Mouse (Mus musculus) v-Abl transformed pro-B cells (cell line): ENCODE measurements around the gene C77080.

Experiments used
- in situ Hi-C, 2 experiments: fragments of 400-800 bp; cut with MboI; formaldehyde crosslinking; loops; one replicate each; pipeline ENCODE4 v1.15.1; 2025; ENCODE audit not compliant: unreplicated experiment in 2 of 2

Gene C77080

DNA sequence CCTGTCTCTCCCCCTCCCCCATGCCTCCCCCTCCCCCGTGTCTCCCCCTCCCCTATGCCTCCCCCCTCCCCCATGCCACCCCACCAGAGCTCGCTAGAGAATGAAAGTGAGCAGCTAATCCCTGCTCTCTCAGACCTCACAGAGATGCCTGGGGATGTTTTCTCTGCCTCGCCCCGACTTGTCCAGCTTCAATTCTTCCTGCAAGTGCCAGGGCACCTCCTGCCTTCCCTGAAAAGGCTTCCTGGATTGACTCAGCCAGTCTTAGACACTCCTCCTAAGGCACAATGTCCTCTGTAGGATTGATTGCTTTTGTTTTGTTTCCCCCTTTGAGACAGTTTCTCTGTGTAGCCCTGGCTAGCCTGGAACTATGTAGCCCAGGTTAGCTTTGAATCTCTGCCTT lies at the start of gene C77080:
C77080 (minus strand) TSS at position 209 of the 400 bp plus-strand sequence.
- in situ Hi-C loops, result no loop called here

DNA sequence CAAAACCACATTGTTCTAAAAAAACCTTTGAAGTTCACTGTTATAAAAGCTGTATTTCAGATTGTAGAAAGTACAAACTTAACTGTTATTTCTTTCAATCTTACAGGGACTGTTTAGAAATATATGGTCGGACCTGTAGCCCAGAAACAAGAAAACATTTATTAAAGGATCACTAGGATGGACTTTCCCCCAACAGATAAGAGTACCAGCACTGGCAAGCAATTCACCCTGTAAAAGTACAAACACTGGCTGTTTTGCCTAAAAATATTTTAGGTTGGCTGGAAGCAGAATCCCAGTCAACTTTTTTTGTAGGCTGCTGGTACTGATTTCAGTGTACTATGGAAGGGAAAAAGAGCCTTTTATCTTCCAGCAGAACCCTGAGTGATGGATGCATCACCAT lies 46.7 kb upstream of the C77080 start:
- in situ Hi-C loops, result no loop called here

DNA sequence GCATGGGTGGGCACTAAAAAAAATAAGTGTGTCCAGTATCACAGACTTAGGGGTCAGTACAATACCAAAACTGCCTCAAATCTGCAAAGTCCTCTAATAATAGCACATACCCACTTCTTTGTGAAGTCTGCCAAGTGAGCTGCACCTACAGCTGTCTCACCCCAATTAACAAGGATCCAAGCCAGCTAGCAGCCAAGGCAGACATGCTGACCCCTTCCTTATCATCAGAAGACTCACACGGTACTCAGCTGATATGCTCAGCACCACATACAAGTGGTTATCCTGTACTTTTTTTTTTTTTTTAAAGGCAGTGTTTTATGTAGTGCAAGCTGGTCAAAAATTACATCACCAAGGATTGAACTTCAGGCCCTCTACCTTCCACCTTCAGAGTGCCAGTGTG lies 43.1 kb upstream of the C77080 start:
- in situ Hi-C loops, result no loop called here

GRCm38 (mm10) chr4:129303816-129304215 lies 42.6 kb upstream of the C77080 start:
- in situ Hi-C loops, result no loop called here

DNA sequence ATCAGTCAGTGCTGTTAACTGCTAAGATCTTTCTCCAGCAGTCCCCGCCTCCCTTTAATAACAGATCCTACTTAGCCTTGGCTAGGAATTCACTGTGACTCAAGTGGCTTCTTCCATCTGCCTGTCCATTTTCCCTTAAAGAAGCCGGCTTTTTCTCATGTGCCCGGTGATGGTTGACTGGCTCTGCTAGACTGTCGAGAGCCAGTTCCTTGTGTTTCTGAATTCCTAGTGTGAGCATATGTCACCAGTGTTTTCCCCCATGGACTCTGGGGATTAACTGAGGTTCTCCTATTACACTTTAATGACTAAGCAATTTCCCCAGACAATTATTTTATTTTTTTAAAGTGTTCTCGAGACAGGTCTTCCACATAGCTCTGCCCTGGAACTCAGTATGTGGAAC lies 42.2 kb upstream of the C77080 start:
- in situ Hi-C loops, result no loop called here

- in situ Hi-C loops, result no loop called here
Measured at GRCm38 (mm10) chr4:129299121-129299520, 37.9 kb upstream of the C77080 start.

- in situ Hi-C loops, result no loop called here
Measured at GRCm38 (mm10) chr4:129297724-129298123, 36.5 kb upstream of the C77080 start.

- in situ Hi-C loops, result no loop called here
Measured at GRCm38 (mm10) chr4:129296066-129296465, 34.9 kb upstream of the C77080 start.

- in situ Hi-C loops, result no loop called here
Measured at GRCm38 (mm10) chr4:129295188-129295587, 34.0 kb upstream of the C77080 start.

DNA sequence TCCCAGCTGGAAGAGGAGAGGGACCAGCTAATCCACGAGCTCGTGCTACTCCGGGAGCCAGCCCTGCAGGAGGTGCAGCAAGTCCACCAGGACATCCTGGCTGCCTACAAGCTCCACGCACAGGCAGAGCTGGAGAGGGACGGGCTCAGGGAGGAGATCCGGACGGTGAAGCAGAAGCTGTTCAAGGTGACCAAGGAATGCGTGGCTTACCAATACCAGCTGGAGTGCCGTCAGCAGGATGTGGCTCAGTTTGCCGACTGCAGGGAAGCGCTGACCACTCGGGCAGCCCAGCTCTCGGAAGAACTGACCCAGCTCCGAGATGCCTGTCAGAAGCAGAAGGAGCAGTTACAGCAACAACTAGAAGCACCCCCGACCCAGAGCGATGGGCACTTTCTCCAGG lies 32.5 kb upstream of the C77080 start:
- in situ Hi-C loops, result no loop called here

- in situ Hi-C loops, result no loop called here
Measured at GRCm38 (mm10) chr4:129292831-129293230, 31.6 kb upstream of the C77080 start.

- in situ Hi-C loops, result no loop called here
Measured at GRCm38 (mm10) chr4:129289671-129290070, 28.5 kb upstream of the C77080 start.

GRCm38 (mm10) chr4:129288067-129288466 lies 26.9 kb upstream of the C77080 start:
- in situ Hi-C loops, result no loop called here

- in situ Hi-C loops, result no loop called here
Measured at GRCm38 (mm10) chr4:129287472-129287981, 26.3 kb upstream of the C77080 start, which contains the start of gene Sync. Sync (plus strand) TSS chr4:129287617.

- in situ Hi-C loops, result no loop called here
Measured at GRCm38 (mm10) chr4:129286683-129287471, 25.7 kb upstream of the C77080 start.

DNA sequence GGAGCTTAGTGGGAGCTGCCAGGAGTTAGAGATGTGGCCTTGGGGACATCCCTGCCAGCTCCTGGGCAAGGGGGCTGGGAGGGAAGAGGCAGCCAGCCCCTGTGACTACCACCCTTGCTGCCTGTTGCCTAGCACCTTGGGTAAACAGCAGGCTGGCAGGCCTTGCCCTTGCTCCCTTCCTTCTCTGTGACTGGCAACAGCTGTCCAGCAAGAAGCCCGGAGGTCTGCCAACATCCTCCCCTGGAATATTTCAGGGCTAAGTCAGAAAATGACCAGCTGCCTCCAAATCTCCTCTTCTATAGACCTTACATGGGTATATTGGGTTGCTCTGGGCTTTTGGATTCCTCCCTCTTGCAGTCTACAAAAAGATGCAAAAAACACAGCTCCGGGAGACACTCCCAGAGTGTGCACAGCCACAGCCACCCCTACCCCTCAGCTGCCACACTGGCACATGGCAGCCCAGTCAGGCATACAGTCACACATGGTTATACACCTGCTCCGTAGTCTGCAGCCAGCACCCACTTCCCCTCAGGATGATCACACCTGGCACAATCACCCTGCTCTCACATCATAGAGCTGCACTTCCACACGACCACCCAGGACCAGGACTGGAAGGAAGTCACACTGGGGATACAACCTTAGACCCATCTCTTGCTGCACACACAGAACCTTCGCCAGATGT lies 24.9 kb upstream of the C77080 start:
- in situ Hi-C loops, result no loop called here

GRCm38 (mm10) chr4:129284685-129285084 lies 23.5 kb upstream of the C77080 start:
- in situ Hi-C loops, result no loop called here

DNA sequence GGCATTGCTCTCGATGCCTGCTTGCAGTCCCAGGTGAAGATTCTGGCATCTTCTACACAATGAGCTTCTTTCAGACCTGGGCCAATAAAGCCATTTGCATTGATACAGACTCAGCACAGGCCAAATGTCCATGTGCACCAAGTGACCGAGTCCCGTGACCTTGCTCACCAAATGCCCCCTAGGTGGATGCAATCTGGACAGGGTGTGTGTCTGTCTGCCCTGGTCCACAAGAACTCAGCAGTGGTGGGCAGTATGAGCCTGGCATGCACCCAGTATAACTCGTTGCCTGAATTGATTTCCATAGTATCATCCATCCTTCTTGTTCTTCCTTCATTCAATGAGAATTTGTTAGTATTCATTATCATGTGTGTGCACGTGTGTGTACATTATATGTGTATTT lies 22.0 kb upstream of the C77080 start:
- in situ Hi-C loops, result no loop called here

GRCm38 (mm10) chr4:129282786-129283185 lies 21.6 kb upstream of the C77080 start:
- in situ Hi-C loops, result no loop called here

GRCm38 (mm10) chr4:129276453-129276865 lies 15.3 kb upstream of the C77080 start:
- in situ Hi-C loops, result loop anchor here (5.0 to 10.0 kb wide), 4 partner anchors 64 to 322 kb away; no protein-coding TSS in a partner anchor

DNA sequence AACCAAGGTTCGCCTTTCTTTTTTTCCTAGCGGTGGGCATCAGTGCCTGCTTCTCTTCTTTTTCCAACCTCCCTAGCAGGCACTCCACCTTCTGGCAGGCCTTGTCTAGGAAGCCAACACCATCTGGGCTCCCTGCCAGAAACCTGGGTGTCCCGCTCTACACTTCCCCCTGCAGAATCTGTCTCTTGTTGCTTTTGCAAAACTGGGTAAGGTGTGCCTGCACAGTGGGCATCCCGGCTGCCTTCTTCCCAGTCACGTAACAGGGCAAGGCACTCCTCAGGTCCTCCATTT lies 11.5 kb upstream of the C77080 start:
- in situ Hi-C loops, result loop anchor here in 1 of 2 experiments (10.0 kb wide), 1 partner anchor 318 kb away; no protein-coding TSS in a partner anchor
